ENCODE assay signal across 29 mouse cellular contexts in genomic region chr16:63510069-63510468, GRCm38 (mm10).
"Had no signal": no experiment of that assay in that cellular context is flagged by ENCODE, and none has a peak within 500 bp of the region (broad histone marks: within the 10 kb centered on the region; RNA-seq: fewer than 3 reads in every experiment).

No protein-coding gene starts in this region.

- ATAC-seq: liver, embryonic 12.5 days; liver, postnatal 0 days; lung, postnatal 0 days; midbrain, embryonic 13.5 days; midbrain, embryonic 15.5 days; midbrain, embryonic 16.5 days had no signal

- H3K4me1 ChIP-seq: limb, embryonic 10.5 days; limb, embryonic 12.5 days; limb, embryonic 13.5 days; limb, embryonic 15.5 days; liver, embryonic 12.5 days; liver, embryonic 13.5 days; liver, embryonic 15.5 days; megakaryocyte, embryonic 14.5 days; midbrain, embryonic 10.5 days; midbrain, embryonic 12.5 days; midbrain, embryonic 13.5 days; midbrain, embryonic 15.5 days; neural tube, embryonic 12.5 days had no signal

- H3K36me3 ChIP-seq: limb, embryonic 10.5 days; limb, embryonic 12.5 days; limb, embryonic 13.5 days; limb, embryonic 15.5 days; liver, embryonic 12.5 days; liver, embryonic 13.5 days; liver, embryonic 15.5 days; midbrain, embryonic 10.5 days; midbrain, embryonic 12.5 days; midbrain, embryonic 13.5 days; midbrain, embryonic 15.5 days; neural tube, embryonic 12.5 days had no signal

- H3K27ac ChIP-seq: left cerebral cortex, adult 2 months; limb, embryonic 10.5 days; limb, embryonic 12.5 days; limb, embryonic 13.5 days; limb, embryonic 15.5 days; liver, embryonic 12.5 days; liver, embryonic 13.5 days; liver, embryonic 14.5 days; liver, embryonic 15.5 days; macrophage; midbrain, embryonic 10.5 days; midbrain, embryonic 12.5 days; midbrain, embryonic 13.5 days; midbrain, embryonic 15.5 days; neural tube, embryonic 12.5 days had no signal

- H3K4me2 ChIP-seq: limb, embryonic 12.5 days; limb, embryonic 13.5 days; limb, embryonic 15.5 days; liver, embryonic 11.5 days; liver, embryonic 12.5 days; liver, embryonic 13.5 days; liver, embryonic 15.5 days; midbrain, embryonic 11.5 days; midbrain, embryonic 12.5 days; midbrain, embryonic 13.5 days; midbrain, embryonic 15.5 days; neural tube, embryonic 12.5 days had no signal

- H3K4me3 ChIP-seq: left cerebral cortex, adult 2 months; limb, embryonic 10.5 days; limb, embryonic 12.5 days; limb, embryonic 13.5 days; limb, embryonic 15.5 days; liver, embryonic 12.5 days; liver, embryonic 13.5 days; liver, embryonic 15.5 days; megakaryocyte, embryonic 14.5 days; midbrain, embryonic 10.5 days; midbrain, embryonic 12.5 days; midbrain, embryonic 13.5 days; midbrain, embryonic 15.5 days; myocyte; neural tube, embryonic 12.5 days had no signal

- H3K9me3 ChIP-seq: limb, embryonic 10.5 days; limb, embryonic 12.5 days; limb, embryonic 13.5 days; limb, embryonic 15.5 days; liver, embryonic 12.5 days; liver, embryonic 13.5 days; liver, embryonic 15.5 days; megakaryocyte, embryonic 14.5 days; midbrain, embryonic 10.5 days; midbrain, embryonic 12.5 days; midbrain, embryonic 13.5 days; midbrain, embryonic 15.5 days; neural tube, embryonic 12.5 days had no signal

- DNase-seq: layer of hippocampus, postnatal 36 days; left cerebral cortex, postnatal 4 days; liver; liver, embryonic 13.5 days; liver, postnatal 0 days; lung, postnatal 10 days; lung, postnatal 14 days; lung, postnatal 4 days; midbrain, embryonic 14.5 days had no signal

- H3K27me3 ChIP-seq: limb, embryonic 12.5 days; limb, embryonic 13.5 days; limb, embryonic 15.5 days; liver, embryonic 12.5 days; liver, embryonic 13.5 days; liver, embryonic 15.5 days; megakaryocyte, embryonic 14.5 days; midbrain, embryonic 12.5 days; midbrain, embryonic 13.5 days; midbrain, embryonic 15.5 days; neural tube, embryonic 12.5 days had no signal

- H3K9ac ChIP-seq: limb, embryonic 12.5 days; limb, embryonic 13.5 days; limb, embryonic 15.5 days; liver, embryonic 12.5 days; liver, embryonic 13.5 days; liver, embryonic 14.5 days; liver, embryonic 15.5 days; liver, postnatal 0 days; midbrain, embryonic 12.5 days; midbrain, embryonic 13.5 days; midbrain, embryonic 15.5 days; neural tube, embryonic 12.5 days had no signal
